Mouse (Mus musculus) stomach, embryonic 15.5 days (tissue): ENCODE results near the gene Cracr2b. TPM values are rescaled to one million over a fixed set of nuclear protein-coding genes. Genes with fewer than 3 reads are reported as not detected.

Experiments
- ATAC-seq: fragments of 200-750 bp; cut with Nextera tagmentation; 2 replicates; pipeline ENCODE4 v1.8.0; 2017; ENCODE audit warnings: low read depth, moderate number of reproducible peaks, moderate TSS enrichment; ENCODE audit not compliant: insufficient read depth, low FRiP score
- H3K27ac ChIP-seq: fragments of 300-500 bp; sonication (generic); 2 replicates; pipeline ENCODE4 v1.5.1; 2015; ENCODE audit warnings: mild to moderate bottlenecking, inconsistent platforms
- H3K27me3 ChIP-seq: fragments of 300-500 bp; sonication (generic); replicated peaks from 2 replicates; pipeline ENCODE4 v1.6.1; 2015; ENCODE audit warnings: inconsistent platforms
- H3K36me3 ChIP-seq: fragments of 300-500 bp; sonication (generic); 2 replicates; pipeline ENCODE4 v1.6.1; 2015; ENCODE audit warnings: inconsistent platforms
- H3K4me1 ChIP-seq: fragments of 300-500 bp; sonication (generic); 2 replicates; pipeline ENCODE4 v1.6.1; 2015; ENCODE audit warnings: inconsistent platforms
- H3K4me2 ChIP-seq: fragments of 300-500 bp; sonication (generic); 2 replicates; pipeline ENCODE4 v1.6.1; 2015; ENCODE audit warnings: mild to moderate bottlenecking, inconsistent platforms
- H3K4me3 ChIP-seq: fragments of 300-500 bp; sonication (generic); replicated peaks from 2 replicates; pipeline ENCODE4 v1.5.1; 2015; ENCODE audit warnings: inconsistent platforms
- H3K9ac ChIP-seq: fragments of 300-500 bp; sonication (generic); 2 replicates; pipeline ENCODE4 v1.6.1; 2015; ENCODE audit warnings: inconsistent platforms
- H3K9me3 ChIP-seq: fragments of 300-500 bp; sonication (generic); 2 replicates; pipeline ENCODE4 v1.6.1; 2016; ENCODE audit warnings: inconsistent platforms
- WGBS: fragments of 180-500 bp; shearing (Covaris S2); methylation state at CpG from one replicate; pipeline ENCODE4 v1.1.7; 2015; 5-methylcytosine and 5-hydroxymethylcytosine counted together
- polyA plus RNA-seq: library from polyadenylated mRNA; unstranded; fragments of >200 nt; fragmentation: Nextera tagmentation; extraction: Ambion mirVana; gene quantifications from 2 replicates; pipeline ENCODE4 v1.2.1, GENCODE M21; 2015

Gene Cracr2b
- polyA plus RNA-seq, 1 experiment from 2014 or later = 27.5 TPM

- Histone ChIP-seq H3K4me3 (peak overlapping the region; percentile 94), H3K27me3 (no peaks in the 10 kb centered on the region), H3K9me3 (no peaks in the 10 kb centered on the region), H3K9ac (peak overlapping the region; percentile 22; the same call in 1 of the 2 replicates), H3K4me1 (peaks cover 42% of the 10 kb centered on the region), H3K27ac (peak overlapping the region; percentile 96), H3K36me3 (peaks cover 2% of the 10 kb centered on the region), H3K4me2 (peak overlapping the region; percentile 86)
- peak; percentile 59 for ATAC-seq
- WGBS = 0% methylated on average over 15 of the region's 17 CpGs
Measured at GRCm38 (mm10) chr7:141476226-141476980, 15.5 kb downstream of the Cracr2b start.

- no peaks in the 10 kb centered on the region; the same call in 1 of the 2 replicates for H3K36me3 ChIP-seq
- H3K4me3 ChIP-seq = peak overlapping the region; percentile 94
- 3% methylated on average over 7 of the region's 7 CpGs for WGBS
- H3K27ac ChIP-seq = peak overlapping the region; percentile 96
- peaks cover 48% of the 10 kb centered on the region for H3K4me1 ChIP-seq
- H3K4me2 ChIP-seq = peak overlapping the region; percentile 86
- H3K9me3 ChIP-seq = no peaks in the 10 kb centered on the region
- no peak for ATAC-seq
- 0 out of 2 replicates have a peak, but pooled peaks cover 5% of the 10 kb centered on the region for H3K27me3 ChIP-seq
- 0 out of 2 replicates have a peak overlapping the region, but pooled peaks have one; percentile 22 for H3K9ac ChIP-seq
Measured at GRCm38 (mm10) chr7:141476981-141477370, 16.1 kb downstream of the Cracr2b start.

GRCm38 (mm10) chr7:141477578-141478269, 16.8 kb downstream of the Cracr2b start:
- Histone ChIP-seq H3K36me3 (no peaks in the 10 kb centered on the region; the same call in 1 of the 2 replicates), H3K9me3 (no peaks in the 10 kb centered on the region), H3K4me2 (peak overlapping the region; percentile 86), H3K27me3 (peaks cover 12% of the 10 kb centered on the region; the same call in 1 of the 2 replicates), H3K27ac (peak overlapping the region; percentile 96), H3K9ac (no peak overlapping the region), H3K4me3 (peak overlapping the region; percentile 94; the same call in 1 of the 2 replicates), H3K4me1 (peaks cover 56% of the 10 kb centered on the region)
- no peak for ATAC-seq
- 25% methylated on average over 4 of the region's 4 CpGs for WGBS

GRCm38 (mm10) chr7:141478270-141478748, 17.4 kb downstream of the Cracr2b start:
- H3K4me3 ChIP-seq = no peak overlapping the region
- WGBS = 55% methylated on average over 5 of the region's 5 CpGs
- no peak overlapping the region for H3K27ac ChIP-seq
- ATAC-seq = no peak
- H3K4me1 ChIP-seq = peaks cover 56% of the 10 kb centered on the region
- H3K27me3 ChIP-seq = peaks cover 13% of the 10 kb centered on the region; the same call in 1 of the 2 replicates
- no peaks in the 10 kb centered on the region for H3K9me3 ChIP-seq
- H3K4me2 ChIP-seq = peak overlapping the region; percentile 86
- no peaks in the 10 kb centered on the region for H3K36me3 ChIP-seq
- no peak overlapping the region for H3K9ac ChIP-seq

GRCm38 (mm10) chr7:141480842-141481497, 20.1 kb downstream of the Cracr2b start:
- WGBS = 11% methylated on average over 10 of the region's 10 CpGs
- 0 out of 2 replicates have a peak, but pooled peaks have one; percentile 18 for ATAC-seq
- no peaks in the 10 kb centered on the region for H3K36me3 ChIP-seq
- H3K9me3 ChIP-seq = no peaks in the 10 kb centered on the region
- H3K4me3 ChIP-seq = peak overlapping the region; percentile 51; the same call in 1 of the 2 replicates
- H3K4me1 ChIP-seq = peaks cover 44% of the 10 kb centered on the region
- peak overlapping the region; percentile 93 for H3K4me2 ChIP-seq
- H3K27ac ChIP-seq = no peak overlapping the region
- H3K9ac ChIP-seq = no peak overlapping the region
- peaks cover 13% of the 10 kb centered on the region; the same call in 1 of the 2 replicates for H3K27me3 ChIP-seq

GRCm38 (mm10) chr7:141481498-141482401, 20.9 kb downstream of the Cracr2b start:
- no peaks in the 10 kb centered on the region for H3K9me3 ChIP-seq
- ATAC-seq = peak; percentile 6; the same call in 1 of the 2 replicates
- no peak overlapping the region for H3K27ac ChIP-seq
- WGBS = under 1% methylated on average over 79 of the region's 81 CpGs
- peak overlapping the region; percentile 93 for H3K4me2 ChIP-seq
- H3K27me3 ChIP-seq = peaks cover 13% of the 10 kb centered on the region; the same call in 1 of the 2 replicates
- peak overlapping the region; percentile 19 for H3K9ac ChIP-seq
- H3K4me1 ChIP-seq = peaks cover 39% of the 10 kb centered on the region
- no peaks in the 10 kb centered on the region for H3K36me3 ChIP-seq
- peak overlapping the region; percentile 51 for H3K4me3 ChIP-seq

- Histone ChIP-seq H3K36me3 (no peaks in the 10 kb centered on the region), H3K4me3 (peak overlapping the region; percentile 51), H3K27ac (no peak overlapping the region), H3K4me2 (peak overlapping the region; percentile 93), H3K9me3 (no peaks in the 10 kb centered on the region), H3K9ac (no peak overlapping the region), H3K27me3 (peaks cover 13% of the 10 kb centered on the region; the same call in 1 of the 2 replicates), H3K4me1 (peaks cover 30% of the 10 kb centered on the region)
- no peak for ATAC-seq
- WGBS = 24% methylated on average over 11 of the region's 11 CpGs
Measured at GRCm38 (mm10) chr7:141482531-141483024, 21.7 kb downstream of the Cracr2b start.

- ATAC-seq = no peak
Measured at GRCm38 (mm10) chr7:141483114-141483653, 22.3 kb downstream of the Cracr2b start.

GRCm38 (mm10) chr7:141484186-141485120, 23.6 kb downstream of the Cracr2b start:
- no peak overlapping the region for H3K4me2 ChIP-seq
- no peak overlapping the region for H3K27ac ChIP-seq
- H3K4me1 ChIP-seq = peaks cover 21% of the 10 kb centered on the region
- H3K9me3 ChIP-seq = no peaks in the 10 kb centered on the region
- WGBS = 72% methylated on average over 5 of the region's 5 CpGs
- peaks cover 13% of the 10 kb centered on the region; the same call in 1 of the 2 replicates for H3K27me3 ChIP-seq
- no peak overlapping the region for H3K4me3 ChIP-seq
- H3K36me3 ChIP-seq = no peaks in the 10 kb centered on the region
- no peak for ATAC-seq
- H3K9ac ChIP-seq = no peak overlapping the region

More at GRCm38 (mm10) chr7:141483114-141483653, 22.3 kb downstream of the Cracr2b start:
- Histone ChIP-seq H3K27ac (no peak overlapping the region), H3K4me3 (no peak overlapping the region), H3K4me2 (no peak overlapping the region), H3K4me1 (peaks cover 24% of the 10 kb centered on the region), H3K9me3 (no peaks in the 10 kb centered on the region), H3K27me3 (peaks cover 13% of the 10 kb centered on the region; the same call in 1 of the 2 replicates), H3K9ac (no peak overlapping the region), H3K36me3 (no peaks in the 10 kb centered on the region)
- 71% methylated on average over 5 of the region's 6 CpGs for WGBS
